Mouse (Mus musculus) urinary bladder, postnatal 25 days (tissue): ENCODE measurements around the gene Fsd1l.
"Not testable (repeated sequence)": the region's sequence is repeated elsewhere in the genome, so short reads cannot be mapped to it uniquely, and the experiment has no call there.

Experiments
- DNase-seq: peaks from one replicate; pipeline ENCODE4 v3.0.0; 2022; ENCODE audit warnings: low spot score

Fsd1l gene

DNA sequence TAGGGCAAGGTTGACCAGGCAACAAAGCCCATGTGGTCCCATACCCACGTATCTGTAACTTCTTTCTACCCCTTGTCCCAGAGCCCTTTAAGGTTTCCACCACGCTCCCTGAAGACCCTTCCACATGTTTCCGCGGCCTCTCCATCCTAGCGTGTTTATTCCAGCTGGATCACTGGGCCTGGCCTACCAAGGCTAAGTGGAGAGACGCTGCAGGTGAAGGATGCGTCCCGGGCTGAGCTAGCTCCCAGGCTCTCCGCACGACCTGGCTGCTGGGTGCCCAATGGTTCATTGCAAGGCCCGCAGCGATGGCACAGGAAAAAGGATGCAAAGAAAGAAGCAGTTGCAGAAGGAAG lies 332 bp upstream of the Fsd1l start:
- DNase-seq = no peak

DNA sequence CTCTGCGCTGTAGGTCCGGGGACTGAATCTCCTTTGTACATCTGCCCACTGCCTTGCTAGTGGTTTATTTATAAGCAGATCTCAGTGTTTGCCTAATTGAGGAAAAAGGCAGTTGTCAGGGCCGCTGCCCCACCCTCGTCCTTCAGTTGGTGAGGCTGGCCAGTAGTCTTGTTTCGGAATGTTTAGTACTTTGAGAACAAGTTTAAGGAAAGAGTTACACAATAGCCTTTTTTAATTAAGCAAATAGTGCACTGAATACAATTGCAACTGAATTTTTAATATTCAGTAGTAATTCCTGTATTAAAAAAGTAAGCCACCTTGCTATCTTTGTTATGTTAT lies 709 bp downstream of the Fsd1l start:
- DNase-seq = no peak

DNA sequence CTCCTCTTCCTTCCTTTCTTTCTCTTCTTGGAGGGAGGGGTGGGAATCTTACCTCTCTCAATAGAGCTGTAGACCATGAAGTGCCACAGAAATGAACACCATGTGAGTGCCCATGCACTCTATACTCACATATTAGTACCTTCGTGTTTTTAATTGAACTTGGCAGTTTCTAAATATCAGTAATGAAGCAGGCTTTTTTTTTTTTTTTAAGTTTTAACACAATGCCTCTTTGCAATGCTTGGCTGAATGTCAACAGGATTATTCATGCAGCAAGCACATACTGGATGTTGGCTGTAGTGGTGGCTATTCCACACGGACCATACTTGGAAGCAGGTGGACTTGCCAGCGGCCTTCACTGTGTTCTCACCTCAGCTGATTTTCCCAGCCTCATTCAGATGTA lies 4.1 kb downstream of the Fsd1l start:
- DNase-seq = no peak

DNA sequence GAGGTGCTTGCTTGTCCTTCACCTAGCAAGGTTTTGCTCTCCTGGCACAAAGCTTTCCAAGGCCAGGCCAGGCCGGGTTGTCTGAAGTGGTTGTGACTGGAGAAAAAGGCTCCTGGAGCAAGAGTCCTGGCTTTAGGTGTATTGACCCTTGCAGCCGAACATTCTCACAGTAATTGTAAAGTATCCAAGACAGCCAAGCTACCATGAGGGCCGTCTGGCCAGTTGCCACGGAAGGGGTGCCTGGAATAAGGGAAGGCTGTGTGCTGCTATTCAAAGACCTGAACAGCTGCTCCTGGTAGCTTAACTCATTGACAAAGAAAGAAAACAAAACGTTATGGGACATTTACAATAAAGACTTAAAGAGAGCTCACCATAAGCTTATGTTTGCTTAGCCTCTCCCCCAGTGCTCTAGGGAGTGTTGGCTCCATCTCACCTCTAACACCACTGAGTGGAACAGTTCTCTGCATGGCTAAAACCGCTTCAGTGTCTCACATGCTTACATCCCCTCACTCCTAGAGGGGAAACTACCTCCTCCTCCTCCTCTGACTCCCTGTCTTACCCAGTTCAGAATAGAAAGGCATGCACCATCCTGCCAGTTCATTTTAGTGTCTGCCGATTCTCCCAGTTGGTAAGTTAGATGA lies 6.1 kb downstream of the Fsd1l start:
- DNase-seq = no peak

DNA sequence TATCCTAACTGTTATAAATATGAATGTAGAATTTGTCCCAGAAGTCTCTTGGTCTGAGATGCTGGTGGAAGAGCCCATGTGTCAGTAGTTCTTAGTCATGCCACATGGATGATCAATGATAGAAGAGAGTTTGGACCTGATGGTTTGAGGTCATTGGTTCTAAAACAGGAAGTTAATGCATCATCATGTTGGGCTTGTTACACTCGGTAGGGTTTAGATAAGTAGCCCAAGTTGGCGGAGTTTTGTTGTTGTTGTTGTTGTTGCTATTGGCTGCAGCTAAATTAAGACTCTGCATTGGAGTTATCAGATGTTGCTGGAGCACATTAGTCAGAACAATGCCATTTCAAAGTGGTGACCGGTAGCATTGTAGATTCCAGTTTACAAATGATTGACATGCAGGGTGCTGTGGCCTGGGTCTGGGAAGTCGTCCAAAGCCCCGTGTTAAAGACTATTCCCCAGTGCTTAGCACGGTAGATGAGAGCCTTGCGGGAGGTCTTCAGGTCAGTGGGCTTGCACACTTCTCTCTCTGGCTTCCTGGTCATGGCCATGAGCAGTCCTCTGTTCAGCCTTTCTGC lies 7.4 kb downstream of the Fsd1l start:
- DNase-seq = no peak

DNA sequence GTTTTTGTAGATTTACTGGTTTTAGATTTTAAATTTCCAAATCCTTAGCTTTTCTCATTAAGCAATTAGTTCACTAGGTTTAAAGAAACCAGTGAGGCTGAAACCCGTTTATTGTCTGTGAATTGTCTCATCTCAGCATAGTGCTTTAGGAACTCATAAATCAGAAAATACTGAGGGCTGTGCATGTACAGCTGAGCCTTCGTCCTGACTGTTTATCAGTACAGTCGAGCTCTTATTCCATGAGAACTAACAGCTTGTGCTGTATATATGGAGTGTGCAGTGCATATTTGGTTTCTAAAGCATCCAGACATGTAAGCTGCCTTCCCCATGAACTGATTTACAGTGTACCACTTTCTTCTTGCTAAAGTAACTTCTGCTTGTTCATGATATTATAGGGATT lies 26.8 kb downstream of the Fsd1l start:
- no peak for DNase-seq

DNA sequence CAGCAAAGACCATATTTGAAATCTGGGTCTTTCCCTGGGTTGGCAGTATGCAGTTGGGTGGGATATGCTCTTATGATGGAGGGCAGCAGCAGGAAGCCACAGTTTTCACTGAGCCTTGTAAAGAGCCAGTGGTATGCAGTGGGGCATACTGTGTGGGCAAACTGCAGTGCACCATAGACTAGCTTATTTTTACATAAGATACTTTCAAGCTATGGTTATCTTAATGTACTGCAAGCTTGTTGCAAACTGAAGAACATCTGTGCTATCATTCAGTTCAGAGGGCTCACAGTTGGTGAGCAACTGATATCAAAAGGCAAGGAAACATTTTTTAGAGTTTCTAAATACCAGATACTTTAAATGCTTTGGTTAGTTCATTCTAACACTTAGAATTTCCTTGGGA lies 29.4 kb downstream of the Fsd1l start:
- DNase-seq = no peak

DNA sequence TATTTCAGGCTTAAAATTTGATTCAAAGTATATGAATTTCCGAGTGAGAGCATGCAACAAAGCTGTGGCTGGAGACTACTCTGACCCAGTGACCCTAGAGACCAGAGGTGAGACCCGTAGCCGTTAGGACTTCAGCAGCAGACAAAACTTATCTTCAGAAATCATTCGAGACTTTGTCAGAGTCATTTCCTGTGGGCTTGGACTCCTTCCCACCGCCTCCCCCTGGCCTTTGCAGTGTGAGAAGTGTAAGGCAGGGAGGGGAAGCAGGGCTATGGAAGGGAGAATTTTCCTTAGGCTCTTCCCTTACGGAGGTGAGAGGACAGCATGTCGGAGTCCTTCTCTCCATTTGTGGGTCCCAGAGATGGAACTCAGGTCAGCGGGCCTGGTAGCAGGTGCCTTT lies 50.8 kb downstream of the Fsd1l start:
- no peak for DNase-seq

DNA sequence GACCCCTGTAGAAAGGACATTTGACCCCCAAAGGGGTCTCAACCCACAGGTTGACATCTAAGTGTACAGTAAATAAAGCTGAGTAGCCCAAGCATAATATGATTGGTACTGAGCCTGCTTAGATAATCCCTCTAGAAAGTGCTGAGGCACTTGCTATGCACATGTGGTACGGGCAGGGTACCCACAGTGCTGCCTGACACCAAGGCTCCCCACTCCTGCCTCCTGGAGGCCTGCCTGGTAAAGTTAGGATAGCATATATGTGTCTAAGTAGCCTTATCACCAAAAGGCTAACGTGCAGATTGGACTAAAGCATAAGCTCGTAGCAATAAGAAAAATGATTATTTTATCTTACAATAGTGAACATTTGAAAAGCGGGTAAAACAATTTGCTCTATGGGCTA lies 57.7 kb downstream of the Fsd1l start:
- no peak for DNase-seq

DNA sequence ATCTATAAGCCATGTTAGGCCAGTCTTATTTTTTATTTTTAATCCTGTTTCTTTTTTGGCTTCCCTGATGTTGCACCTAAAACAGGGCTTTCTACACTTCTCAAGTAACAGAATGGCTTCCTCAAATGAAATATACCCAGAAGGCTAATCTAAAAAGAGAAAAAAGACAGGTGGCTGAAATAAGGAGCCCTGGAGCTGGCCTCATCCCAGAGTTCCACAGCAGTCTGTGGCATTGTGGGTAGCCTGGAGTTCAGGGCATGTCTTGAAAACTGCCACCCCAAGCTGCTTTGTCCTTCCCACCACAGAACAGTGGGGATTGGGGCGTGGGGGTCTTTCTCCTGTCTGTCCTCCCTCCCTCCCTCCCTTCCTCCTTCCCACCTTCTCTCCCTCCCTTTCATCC lies 60.1 kb downstream of the Fsd1l start:
- DNase-seq = no peak

DNA sequence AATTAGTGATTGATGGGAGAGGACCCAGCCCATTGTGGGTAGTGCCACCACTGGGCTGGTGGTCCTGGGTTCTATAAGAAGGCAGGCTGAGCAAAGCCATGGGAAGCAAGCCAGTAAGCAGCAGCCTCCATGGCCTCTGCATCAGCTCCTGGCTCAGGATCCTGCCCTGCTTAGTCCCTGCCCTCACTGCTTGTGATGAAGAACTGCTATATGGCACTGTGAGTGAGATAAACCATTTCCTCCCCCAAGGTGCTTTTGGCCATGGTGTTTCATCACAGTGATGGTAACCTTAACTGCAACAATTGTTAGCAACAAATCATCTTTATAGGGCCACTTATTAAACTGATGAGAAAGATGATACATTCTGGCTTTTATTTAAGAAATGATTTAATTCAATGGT lies 77.9 kb downstream of the Fsd1l start:
- DNase-seq = not testable (repeated sequence)

DNA sequence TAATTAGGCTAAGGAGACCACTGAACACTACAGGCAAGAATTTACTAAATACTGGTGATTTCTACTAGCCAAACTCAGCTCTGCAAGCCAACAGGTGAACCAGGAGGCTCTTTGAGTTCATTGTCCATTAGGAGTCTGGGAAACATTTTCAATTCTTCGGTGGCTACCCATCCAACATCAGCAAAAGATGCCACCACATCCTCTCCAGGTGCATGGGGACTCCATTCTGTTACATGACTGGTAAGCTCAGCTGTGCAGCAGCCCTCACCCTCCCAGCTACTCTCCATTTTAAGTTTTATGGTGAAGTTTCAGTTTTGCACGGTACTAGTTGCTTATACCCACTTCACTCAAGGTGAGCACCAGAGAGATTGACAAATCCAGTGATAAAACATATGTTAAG lies 78.8 kb downstream of the Fsd1l start:
- DNase-seq = no peak

DNA sequence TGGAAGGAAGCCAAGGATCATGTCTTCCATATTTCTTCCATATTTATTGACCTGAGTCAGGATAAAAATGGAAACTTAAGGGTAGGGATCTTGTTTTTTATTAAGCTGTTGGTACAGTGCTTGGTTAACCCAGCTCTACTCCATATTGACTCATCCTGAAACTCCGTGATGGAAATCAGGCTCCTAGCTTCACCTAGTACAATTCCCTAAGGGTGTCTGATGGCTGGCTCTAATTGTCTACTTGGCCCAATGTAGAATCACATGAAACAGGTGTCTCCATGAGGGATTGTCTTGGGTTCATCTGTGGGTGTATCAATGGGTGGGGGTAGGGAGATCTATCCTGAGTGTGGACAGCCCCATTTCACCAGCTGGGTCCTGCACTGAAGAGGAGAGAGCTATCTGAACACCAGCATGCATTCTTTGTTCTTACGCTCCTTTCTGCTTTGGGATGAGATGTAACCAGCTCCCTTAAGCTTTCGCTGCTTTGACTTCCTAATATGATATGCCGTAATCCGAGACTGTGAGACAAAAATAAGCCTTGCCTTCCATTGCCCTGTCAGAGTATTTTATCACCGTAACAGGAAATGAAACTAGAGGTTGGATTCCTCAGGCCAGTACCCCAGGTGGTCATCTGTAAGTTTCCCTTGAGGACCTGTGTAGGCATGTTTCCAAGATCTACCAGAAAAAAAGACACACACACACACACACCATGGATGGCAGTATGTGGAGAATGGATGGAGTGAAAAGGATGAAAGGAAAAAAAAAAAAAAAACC lies 79.5 kb downstream of the Fsd1l start:
- no peak for DNase-seq

DNA sequence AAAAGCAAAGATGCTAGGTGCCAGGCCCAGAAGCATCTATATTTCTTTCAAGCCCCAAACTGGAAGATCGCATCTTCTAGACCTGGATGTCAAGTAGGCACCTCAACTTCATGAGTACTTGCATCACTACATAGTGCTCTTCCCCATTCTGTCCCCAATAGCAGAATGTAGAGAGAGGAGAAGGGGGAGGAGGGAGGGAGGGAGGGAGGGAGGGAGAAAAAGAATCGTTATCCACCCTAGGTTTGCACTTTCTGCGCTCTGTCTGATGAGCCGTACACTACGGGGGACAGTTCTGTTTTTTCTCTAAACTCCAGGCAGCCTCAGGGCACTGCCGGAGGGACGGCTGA lies 82.4 kb downstream of the Fsd1l start, which contains the start of gene Fktn:
Gene Fktn (plus strand): TSS at position 295 of the 347 bp plus-strand sequence.
- DNase-seq = no peak

DNA sequence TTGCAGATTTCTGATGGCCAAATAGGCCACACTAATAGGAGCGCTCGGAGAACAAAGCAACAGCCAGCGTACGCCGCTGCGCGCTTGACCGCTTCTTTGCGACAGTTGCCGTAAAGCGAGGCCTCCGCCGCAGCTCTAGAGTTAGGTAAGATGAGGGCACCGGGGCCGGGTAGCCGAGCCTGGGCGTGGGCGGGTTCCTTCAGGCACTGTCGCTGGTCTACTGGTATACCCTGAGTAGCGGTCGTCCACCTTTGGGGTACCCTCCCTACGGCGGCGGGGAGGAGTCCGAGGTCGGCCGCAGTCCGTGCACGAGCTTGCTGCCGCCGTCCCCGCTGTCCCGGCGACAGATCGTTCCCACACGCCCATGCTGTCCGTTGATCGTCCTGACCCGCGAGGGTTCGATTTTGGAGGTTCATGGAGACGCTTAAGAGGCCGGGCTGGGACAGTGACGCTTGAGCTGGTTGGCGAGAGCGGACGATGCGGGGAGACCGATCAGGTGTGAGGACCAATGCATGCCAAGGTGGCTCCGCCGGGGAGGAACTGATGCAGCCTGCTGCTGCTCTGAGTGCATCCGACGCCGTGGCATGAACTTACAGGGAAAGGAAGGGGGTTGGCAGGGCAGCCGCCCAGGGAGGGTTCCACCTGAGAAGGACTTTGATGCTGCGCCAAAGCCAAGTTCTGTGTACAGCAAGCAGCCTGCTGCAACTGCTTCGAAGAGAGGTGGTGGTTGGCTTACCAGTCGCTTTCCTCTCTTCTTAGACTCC lies 83.0 kb downstream of the Fsd1l start:
- DNase-seq = peak; percentile 87

DNA sequence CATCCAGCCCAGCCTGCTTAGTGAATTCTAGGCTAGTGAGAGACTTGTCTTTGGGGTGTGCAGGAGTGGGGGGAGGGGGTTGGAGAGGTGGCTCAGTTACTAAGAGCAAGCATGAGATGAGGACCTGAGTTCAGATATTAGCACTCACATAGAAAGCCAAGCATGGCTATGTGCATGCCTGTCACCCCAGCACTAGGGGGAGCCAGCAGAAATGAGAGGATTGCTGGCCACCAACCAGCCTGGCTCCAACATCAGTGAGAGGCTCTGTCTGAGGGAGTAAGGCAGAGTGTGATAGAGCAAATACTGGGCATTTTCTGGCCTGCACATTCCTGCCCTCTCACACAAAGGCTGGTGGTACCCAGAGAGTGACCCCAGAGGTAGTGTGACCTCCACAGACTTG lies 84.7 kb downstream of the Fsd1l start:
- no peak for DNase-seq

DNA sequence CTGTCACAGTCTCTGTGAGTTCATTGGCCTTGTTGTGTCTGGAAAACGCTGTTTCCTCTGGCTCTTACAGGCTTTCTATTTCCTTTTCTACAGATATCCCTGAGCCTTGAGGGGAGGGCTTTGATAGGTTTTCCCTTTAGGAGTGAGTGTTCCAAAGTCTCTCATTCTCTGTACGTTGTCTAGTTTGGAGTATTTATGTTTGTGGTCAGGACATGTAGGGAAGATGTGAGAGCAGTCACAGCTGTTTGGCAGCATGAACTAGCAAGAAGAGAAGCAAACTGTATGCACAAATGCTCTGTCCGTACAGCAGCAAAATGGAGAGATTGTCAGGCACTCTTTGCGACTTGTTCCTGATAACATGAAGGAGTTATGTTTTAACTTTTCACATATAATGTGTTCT lies 86.3 kb downstream of the Fsd1l start:
- no peak for DNase-seq

DNA sequence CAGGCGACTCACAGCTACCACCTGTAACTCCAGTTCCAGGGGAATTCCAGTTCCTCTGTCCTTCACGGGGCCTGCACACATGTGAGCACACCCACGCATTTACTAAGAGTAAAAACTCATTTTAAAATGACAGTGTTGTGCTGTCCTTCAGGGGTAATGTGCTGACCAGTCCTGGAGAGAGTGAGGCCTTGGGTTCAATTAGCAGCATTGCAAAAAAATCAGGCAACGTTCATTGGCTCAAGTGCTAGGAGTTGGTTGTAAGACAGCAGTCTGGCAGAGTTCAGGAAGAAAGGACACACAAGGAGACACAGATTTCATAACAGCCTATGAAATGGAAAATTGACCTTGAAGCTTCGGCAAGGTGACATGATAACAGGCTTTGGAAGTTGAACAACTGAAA lies 87.0 kb downstream of the Fsd1l start:
- no peak for DNase-seq

DNA sequence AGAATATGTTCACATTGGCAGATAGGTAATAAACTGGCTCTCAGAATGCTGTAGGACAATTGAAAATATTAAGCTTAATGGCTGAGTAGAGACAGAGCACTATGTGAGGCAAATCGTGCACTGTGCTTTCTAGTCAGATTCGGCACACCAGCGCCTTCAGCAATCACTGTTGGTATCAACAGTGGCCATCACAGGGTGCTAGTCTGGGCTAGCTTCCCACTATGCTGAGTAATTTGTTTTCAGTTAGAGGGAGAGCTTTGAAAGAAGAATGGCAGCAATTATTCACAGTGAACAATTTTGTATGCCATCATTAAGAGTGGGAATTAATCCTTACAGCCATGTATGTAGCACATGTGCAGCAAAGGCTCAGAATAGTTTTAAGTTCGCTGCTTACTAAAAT lies 91.2 kb downstream of the Fsd1l start:
- DNase-seq = no peak

DNA sequence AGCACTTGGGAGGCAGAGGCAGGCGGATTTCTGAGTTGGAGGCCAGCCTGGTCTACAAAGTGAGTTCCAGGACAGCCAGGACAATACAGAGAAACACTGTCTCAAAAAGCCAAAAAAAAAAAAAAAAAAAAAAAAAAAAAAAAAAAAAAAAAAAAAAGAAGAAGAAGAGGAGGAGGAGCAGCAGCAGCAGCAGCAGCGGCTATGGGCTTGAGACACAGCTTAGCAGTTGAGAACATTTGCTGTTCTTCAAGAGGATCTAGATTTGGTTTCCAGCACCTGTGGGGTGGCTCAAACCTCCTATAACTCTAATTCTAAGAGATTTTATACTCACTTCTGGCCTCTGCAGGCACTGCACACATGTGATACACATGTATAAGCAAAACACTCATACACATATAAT lies 94.8 kb downstream of the Fsd1l start:
- not testable (repeated sequence) for DNase-seq

DNA sequence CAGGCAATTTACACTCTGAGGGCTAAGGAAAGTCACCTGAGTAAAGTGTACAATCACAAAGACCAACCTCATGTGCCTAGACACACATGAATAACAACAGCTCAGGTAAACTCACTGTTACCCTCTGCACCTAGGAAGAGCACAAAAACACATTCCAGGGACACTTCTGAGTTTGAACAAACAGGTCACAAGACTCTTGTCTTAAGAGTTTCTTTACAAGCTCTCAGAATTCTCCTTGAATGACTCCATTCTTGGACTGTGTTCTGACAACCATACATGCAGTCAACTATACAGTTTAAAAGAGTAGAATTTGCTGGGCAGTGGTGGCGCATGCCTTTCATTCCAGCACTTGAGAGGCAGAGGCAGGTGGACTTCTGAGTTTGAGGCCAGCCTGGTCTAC lies 96.8 kb downstream of the Fsd1l start:
- no peak for DNase-seq

DNA sequence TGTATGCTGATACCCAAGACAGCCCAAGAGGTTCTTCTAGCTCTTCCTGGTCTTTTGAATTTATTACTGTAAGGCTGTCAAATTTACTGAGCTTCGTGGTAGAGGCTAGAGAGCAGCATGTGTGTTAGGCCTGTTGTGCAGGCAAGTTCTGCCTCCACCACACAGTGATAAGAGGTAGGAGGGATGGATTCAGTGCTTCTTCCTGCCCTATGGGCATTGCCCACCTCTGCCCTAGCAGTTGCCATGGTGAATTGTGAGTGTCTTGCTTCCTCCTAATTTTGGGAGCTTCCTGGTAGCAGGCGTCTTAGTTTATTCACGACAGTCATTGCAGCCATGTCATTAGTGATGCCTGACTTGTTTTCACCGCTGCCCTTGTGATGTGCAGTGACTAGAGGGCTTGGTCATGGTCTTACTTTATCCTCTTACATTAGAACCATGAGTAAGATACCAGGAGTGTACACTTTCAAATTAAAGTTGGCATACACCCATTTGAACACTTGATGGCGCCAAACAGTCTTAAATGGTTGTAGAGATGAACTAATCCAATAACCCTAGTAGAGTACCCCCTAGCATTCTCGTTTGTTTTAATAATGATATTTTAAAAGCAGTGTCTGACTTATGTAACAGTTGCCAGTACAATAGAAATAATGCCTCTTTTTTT lies 107.8 kb downstream of the Fsd1l start:
- peak; percentile 21 for DNase-seq

DNA sequence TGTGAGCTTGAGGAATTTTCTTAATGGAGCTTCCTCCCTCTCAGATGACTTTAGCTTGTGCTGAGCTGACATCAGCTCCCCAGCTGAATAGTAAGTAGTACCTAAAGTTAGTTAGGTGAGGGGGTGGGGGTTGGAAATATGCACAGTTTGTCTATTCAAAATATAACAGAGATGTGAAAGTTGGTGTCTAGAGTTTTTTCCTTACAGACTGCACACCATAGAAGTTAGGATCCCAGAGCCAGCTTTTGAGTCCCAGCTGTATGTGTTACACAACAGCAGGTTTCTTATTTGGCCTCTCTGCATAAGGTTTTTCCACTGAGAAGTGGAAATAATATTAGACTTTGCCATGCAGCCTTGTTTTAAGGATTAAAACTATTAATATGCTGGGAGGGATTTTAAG lies 118.6 kb downstream of the Fsd1l start:
- no peak for DNase-seq
